Mouse (Mus musculus) brown adipose tissue, adult 24 weeks (tissue): ENCODE measurements around the gene Nxf2. TPM values are rescaled to one million over a fixed set of nuclear protein-coding genes. Genes with fewer than 3 reads are reported as not detected.

ENCODE experiments used
- H3K27ac ChIP-seq: fragments of 200-500 bp; replicated peaks from 2 replicates; pipeline ENCODE4 v1.5.1; 2012; ENCODE audit warnings: low read depth, mild to moderate bottlenecking, low read length
- H3K4me1 ChIP-seq: fragments of 200-500 bp; 2 replicates; pipeline ENCODE4 v1.6.1; 2012; ENCODE audit warnings: low read length, mixed read lengths; ENCODE audit not compliant: control insufficient read depth, insufficient read depth, insufficient read length
- H3K4me3 ChIP-seq: fragments of 200-500 bp; 2 replicates; pipeline ENCODE4 v1.5.1; 2012; ENCODE audit warnings: low read depth, mild to moderate bottlenecking, low read length, moderate library complexity; ENCODE audit not compliant: insufficient read depth
- polyA plus RNA-seq: library from polyadenylated mRNA; stranded (reverse); fragments of >200 nt; gene quantifications from 2 replicates; pipeline ENCODE4 v1.2.4, GENCODE M21; 2012; ENCODE audit not compliant: missing spikeins, insufficient read depth, insufficient read length

The Nxf2 gene
- polyA plus RNA-seq, 1 experiment = not detected

DNA sequence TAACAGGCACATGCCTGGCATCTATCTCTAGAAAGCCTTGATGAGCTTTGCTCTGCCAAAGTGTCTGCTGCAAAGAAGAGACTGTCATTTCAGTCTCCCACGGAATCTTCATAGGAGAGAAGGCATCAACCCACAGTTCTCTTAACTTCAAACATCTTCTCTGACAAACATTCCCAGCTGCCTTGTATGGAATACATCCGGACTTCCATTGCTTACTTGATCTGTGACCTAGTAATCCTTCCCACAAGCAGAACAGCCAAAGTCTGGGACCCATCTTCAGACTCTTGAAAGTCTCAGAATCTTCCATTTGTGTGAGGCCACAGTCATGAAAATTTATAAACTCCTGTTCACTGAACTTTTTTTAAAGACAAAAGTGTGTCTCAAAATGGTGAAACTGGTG is 51.7 kb downstream of the Nxf2 start:
- H3K4me3 ChIP-seq = no peak overlapping the region
- H3K27ac ChIP-seq = no peak overlapping the region
- no peaks in the 10 kb centered on the region for H3K4me1 ChIP-seq

DNA sequence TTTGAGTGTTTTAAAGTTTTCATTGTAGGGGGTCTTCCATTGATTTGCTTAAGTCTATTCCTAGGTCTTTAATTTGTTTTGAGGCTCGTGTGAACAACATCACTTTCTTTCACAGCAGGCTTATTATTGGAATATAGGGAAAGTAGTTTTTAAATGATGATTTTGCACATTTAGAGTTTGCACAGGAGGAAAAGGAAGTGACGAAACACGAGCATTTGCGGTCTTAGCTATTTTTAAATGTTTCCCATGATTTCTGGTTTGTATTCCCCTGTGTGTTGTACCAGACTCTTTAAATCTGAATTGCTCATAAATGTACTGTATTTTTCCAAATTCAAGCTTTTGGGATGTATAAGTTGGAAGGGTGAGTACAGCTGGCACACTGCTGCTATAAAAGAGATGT is 54.2 kb downstream of the Nxf2 start:
- Histone ChIP-seq H3K4me3 (no peak overlapping the region), H3K4me1 (no peaks in the 10 kb centered on the region), H3K27ac (no peak overlapping the region)

Other genes starting within 250 kb of the Nxf2 start
- gene Armcx1, start 246.8 kb downstream of the Nxf2 start, polyA plus RNA-seq = 4.3 and 8.5 TPM in 2 replicates
- 0.67 TPM in 1 of 2 replicates, not detected in the other for gene Armcx6, start 213.3 kb downstream of the Nxf2 start, polyA plus RNA-seq
- gene Armcx3, start 208.2 kb downstream of the Nxf2 start, polyA plus RNA-seq = 11.7 and 16.5 TPM in 2 replicates
- 2.4 and 3.0 TPM in 2 replicates for gene Armcx2, start 155.5 kb downstream of the Nxf2 start, polyA plus RNA-seq
- 3.3 and 5.8 TPM in 2 replicates for gene Zmat1, start 44.5 kb upstream of the Nxf2 start, polyA plus RNA-seq
- gene Gm15023, start 212.9 kb upstream of the Nxf2 start, polyA plus RNA-seq = not detected in 2 replicates
- not detected in 2 replicates for gene Tceal6, start 245.9 kb upstream of the Nxf2 start, polyA plus RNA-seq